Mouse (Mus musculus) neutrophil, adult 59 days (primary cell): Measurements from ENCODE around the gene Cdc42se2. TPM values are rescaled to one million over a fixed set of nuclear protein-coding genes. Genes with fewer than 3 reads are reported as not detected.

Source experiments
- total RNA-seq, 2 experiments: library from RNA; stranded (reverse); gene quantifications; 1 replicate in 1 of 2; 2 replicates in 1 of 2; pipeline ENCODE4 v1.2.4; 2023

The Cdc42se2 gene
- 10 to 100 TPM; 52.5 to 65.1 TPM for total RNA-seq

GRCm38 (mm10) chr11:54787488-54788474 is at the start of gene Cdc42se2:
TSS of gene Cdc42se2 (minus strand) at chr11:54787675.

Other genes starting within 250 kb of the Cdc42se2 start
- 1 to 10 TPM; 1.9 to 8.5 TPM for gene Lyrm7, start 73.2 kb upstream of the Cdc42se2 start, total RNA-seq
- 100 to 1,000 TPM; 102 to 131 TPM for gene Hint1, start 78.7 kb upstream of the Cdc42se2 start, total RNA-seq
- 1 to 10 TPM; 9.2 to 9.6 TPM for gene Gpx3, start 114.8 kb upstream of the Cdc42se2 start, total RNA-seq
- 10 to 100 TPM; 70.8 to 72.4 TPM for gene Tnip1, start 175.2 kb upstream of the Cdc42se2 start, total RNA-seq
- gene Anxa6, start 245.8 kb upstream of the Cdc42se2 start, total RNA-seq = 100 to 1,000 TPM; 104 to 111 TPM